16 mouse cellular contexts compared by ENCODE assay signal in genomic region chr3:89276061-89276460, GRCm38 (mm10). TPM values are rescaled to one million over a fixed set of nuclear protein-coding genes. Genes with fewer than 3 reads are reported as not detected.
DNase-seq lines count a peak whose midpoint lies in the region; ATAC-seq lines count a peak whose summit lies in the region.
"Had no signal": no experiment of that assay in that cellular context is flagged by ENCODE, and none has a peak within 500 bp of the region (broad histone marks: within the 10 kb centered on the region; RNA-seq: fewer than 3 reads in every experiment).

No protein-coding gene starts in this region.

- ATAC-seq in heart, embryonic 12.5 days (ENCODE audit: insufficient number of reproducible peaks, low FRiP score) = no peak
- no peak for ATAC-seq in kidney, embryonic 15.5 days (replicated peaks; ENCODE audit: low FRiP score)
- ATAC-seq in kidney, embryonic 16.5 days (ENCODE audit: low FRiP score, low TSS enrichment) = no peak
- no peak for ATAC-seq in embryonic facial prominence, embryonic 15.5 days (ENCODE audit: insufficient number of reproducible peaks, low FRiP score, low TSS enrichment, low read depth)
- ATAC-seq in midbrain, embryonic 16.5 days = no peak
- ATAC-seq: forebrain, embryonic 14.5 days; hindbrain, embryonic 16.5 days had no signal

- peaks cover 44% of the 10 kb centered on the region for H3K4me1 ChIP-seq in heart, embryonic 12.5 days (replicated peaks)
- peaks cover 49% of the 10 kb centered on the region for H3K4me1 ChIP-seq in kidney, embryonic 15.5 days
- H3K4me1 ChIP-seq in kidney, embryonic 16.5 days (ENCODE audit: insufficient read depth, low read length) = peaks cover 36% of the 10 kb centered on the region
- peaks cover 7% of the 10 kb centered on the region for H3K4me1 ChIP-seq in brown adipose tissue, adult 24 weeks (ENCODE audit: control insufficient read depth, insufficient read depth, insufficient read length, low read length)
- H3K4me1 ChIP-seq in embryonic facial prominence, embryonic 15.5 days = peaks cover 61% of the 10 kb centered on the region
- H3K4me1 ChIP-seq in midbrain, embryonic 16.5 days (ENCODE audit: control insufficient read depth, insufficient read depth, low read length) = peaks cover 17% of the 10 kb centered on the region

- H3K4me3 ChIP-seq in heart, embryonic 12.5 days = no peak overlapping the region
- H3K4me3 ChIP-seq in kidney, embryonic 15.5 days (replicated peaks) = no peak overlapping the region
- H3K4me3 ChIP-seq in kidney, embryonic 16.5 days (ENCODE audit: low read length) = no peak overlapping the region
- H3K4me3 ChIP-seq in brown adipose tissue, adult 24 weeks (ENCODE audit: insufficient read depth, low read depth, low read length) = peak overlapping the region; percentile 67
- no peak overlapping the region; the same call in 1 of the 2 replicates for H3K4me3 ChIP-seq in embryonic facial prominence, embryonic 15.5 days (replicated peaks)
- no peak overlapping the region for H3K4me3 ChIP-seq in midbrain, embryonic 16.5 days (ENCODE audit: low read depth, low read length)

- DNase-seq in heart, postnatal 14 days = no peak
- no peak for DNase-seq in adipocyte (ENCODE audit: low spot score)
- DNase-seq: gastrocnemius, postnatal 10 days; layer of hippocampus, postnatal 36 days; left cerebral cortex, postnatal 4 days; retina, postnatal 1 day; thymus, postnatal 14 days had no signal

- no peak overlapping the region for H3K27ac ChIP-seq in heart, embryonic 12.5 days (ENCODE audit: poor library complexity, severe bottlenecking)
- H3K27ac ChIP-seq in kidney, embryonic 15.5 days = peak overlapping the region; percentile 95; the same call in 1 of the 2 replicates
- H3K27ac ChIP-seq in kidney, embryonic 16.5 days (ENCODE audit: low read length) = no peak overlapping the region
- H3K27ac ChIP-seq in brown adipose tissue, adult 24 weeks (replicated peaks; ENCODE audit: low read depth, low read length) = peak overlapping the region; percentile 99; the same call in 1 of the 2 replicates
- 0 out of 2 replicates have a peak overlapping the region, but pooled peaks have one; percentile 11 for H3K27ac ChIP-seq in embryonic facial prominence, embryonic 15.5 days (replicated peaks)
- no peak overlapping the region for H3K27ac ChIP-seq in midbrain, embryonic 16.5 days (ENCODE audit: low read length)

- no peaks in the 10 kb centered on the region for H3K27me3 ChIP-seq in heart, embryonic 12.5 days (replicated peaks)
- H3K27me3 ChIP-seq in kidney, embryonic 15.5 days = peaks cover 4% of the 10 kb centered on the region; the same call in 1 of the 2 replicates
- no peaks in the 10 kb centered on the region for H3K27me3 ChIP-seq in kidney, embryonic 16.5 days (ENCODE audit: insufficient read depth, low read length)
- no peaks in the 10 kb centered on the region for H3K27me3 ChIP-seq in embryonic facial prominence, embryonic 15.5 days
- no peaks in the 10 kb centered on the region for H3K27me3 ChIP-seq in midbrain, embryonic 16.5 days (ENCODE audit: control insufficient read depth, insufficient read depth, low read depth, low read length)

- intact Hi-C loops in heart, postnatal 14 days (cut with DNase I) = no loop called here

- WGBS in heart, embryonic 12.5 days = 86% methylated on average over 13 of the region's 13 CpGs
- 90% methylated on average over 13 of the region's 13 CpGs for WGBS in kidney, embryonic 15.5 days
- WGBS in kidney, embryonic 16.5 days = 92% methylated on average over 13 of the region's 13 CpGs
- WGBS in embryonic facial prominence, embryonic 15.5 days = 85% methylated on average over 13 of the region's 13 CpGs
- WGBS in midbrain, embryonic 16.5 days = 93% methylated on average over 13 of the region's 13 CpGs

- peak overlapping the region; percentile 93; the same call in 1 of the 2 replicates for H3K4me2 ChIP-seq in heart, embryonic 12.5 days
- H3K4me2 ChIP-seq in kidney, embryonic 15.5 days = peak overlapping the region; percentile 96
- no peak overlapping the region; the same call in 1 of the 2 replicates for H3K4me2 ChIP-seq in kidney, embryonic 16.5 days (replicated peaks; ENCODE audit: low read depth, low read length)
- peak overlapping the region; percentile 95; the same call in 1 of the 2 replicates for H3K4me2 ChIP-seq in embryonic facial prominence, embryonic 15.5 days (replicated peaks)
- no peak overlapping the region for H3K4me2 ChIP-seq in midbrain, embryonic 16.5 days (ENCODE audit: low read length)

- no peak overlapping the region for H3K9ac ChIP-seq in heart, embryonic 12.5 days
- no peak overlapping the region for H3K9ac ChIP-seq in kidney, embryonic 15.5 days
- H3K9ac ChIP-seq in kidney, embryonic 16.5 days (replicated peaks; ENCODE audit: low read length) = no peak overlapping the region
- no peak overlapping the region for H3K9ac ChIP-seq in embryonic facial prominence, embryonic 15.5 days
- no peak overlapping the region for H3K9ac ChIP-seq in midbrain, embryonic 16.5 days (ENCODE audit: low read depth, low read length)

- peaks cover 37% of the 10 kb centered on the region for H3K36me3 ChIP-seq in heart, embryonic 12.5 days
- H3K36me3 ChIP-seq in kidney, embryonic 15.5 days = peaks cover 43% of the 10 kb centered on the region
- peaks cover 30% of the 10 kb centered on the region for H3K36me3 ChIP-seq in kidney, embryonic 16.5 days (ENCODE audit: insufficient read depth, low read length)
- peaks cover 37% of the 10 kb centered on the region for H3K36me3 ChIP-seq in embryonic facial prominence, embryonic 15.5 days
- H3K36me3 ChIP-seq in midbrain, embryonic 16.5 days (ENCODE audit: control insufficient read depth, insufficient read depth, low read length) = no peaks in the 10 kb centered on the region

- no peaks in the 10 kb centered on the region for H3K9me3 ChIP-seq in heart, embryonic 12.5 days (replicated peaks)
- no peaks in the 10 kb centered on the region for H3K9me3 ChIP-seq in kidney, embryonic 15.5 days (replicated peaks)
- H3K9me3 ChIP-seq in kidney, embryonic 16.5 days (ENCODE audit: low read length) = no peaks in the 10 kb centered on the region
- H3K9me3 ChIP-seq in embryonic facial prominence, embryonic 15.5 days (replicated peaks) = no peaks in the 10 kb centered on the region
- H3K9me3 ChIP-seq in midbrain, embryonic 16.5 days (replicated peaks; ENCODE audit: control insufficient read depth, low read length, poor library complexity, severe bottlenecking) = no peaks in the 10 kb centered on the region

RNA-seq across cellular contexts. Expression of gene Efna1, which starts 4.9 kb away (rescaled TPM):
- polyA plus RNA-seq in heart, embryonic 12.5 days (2016; fragmentation: Nextera tagmentation; extraction: Ambion mirVana) = 27.0 and 31.0 TPM in 2 replicates
- 10 to 100 TPM; 32.4 to 34.0 TPM for total RNA-seq in heart, postnatal 14 days (2021)
- polyA plus RNA-seq in kidney, embryonic 15.5 days (2015; fragmentation: Nextera tagmentation; extraction: Ambion mirVana) = 66.0 and 66.6 TPM in 2 replicates
- 81.9 and 86.7 TPM in 2 replicates for polyA plus RNA-seq in kidney, embryonic 16.5 days (2015; fragmentation: Nextera tagmentation; extraction: Ambion mirVana)
- 5.6 and 6.3 TPM in 2 replicates for polyA plus RNA-seq in brown adipose tissue, adult 24 weeks (2012; ENCODE audit: insufficient read depth, insufficient read length, missing spikeins)
- polyA plus RNA-seq in embryonic facial prominence, embryonic 15.5 days (2015; fragmentation: Nextera tagmentation; extraction: Ambion mirVana) = 55.8 and 57.4 TPM in 2 replicates
- polyA plus RNA-seq in midbrain, embryonic 16.5 days (2015; fragmentation: Nextera tagmentation; extraction: Ambion mirVana) = 6.8 and 7.4 TPM in 2 replicates
- total RNA-seq: megakaryocyte-erythroid progenitor cell, adult 5-6 weeks had no signal

RNA-seq across cellular contexts. Expression of gene Slc50a1, which starts 5.7 kb away (rescaled TPM):
- polyA plus RNA-seq in heart, embryonic 12.5 days (2016; fragmentation: Nextera tagmentation; extraction: Ambion mirVana) = 40.9 and 42.9 TPM in 2 replicates
- 10 to 100 TPM; 20.6 to 22.7 TPM for total RNA-seq in heart, postnatal 14 days (2021)
- 58.0 and 59.9 TPM in 2 replicates for polyA plus RNA-seq in kidney, embryonic 15.5 days (2015; fragmentation: Nextera tagmentation; extraction: Ambion mirVana)
- 58.8 and 64.3 TPM in 2 replicates for polyA plus RNA-seq in kidney, embryonic 16.5 days (2015; fragmentation: Nextera tagmentation; extraction: Ambion mirVana)
- 28.3 and 33.1 TPM in 2 replicates for polyA plus RNA-seq in brown adipose tissue, adult 24 weeks (2012; ENCODE audit: insufficient read depth, insufficient read length, missing spikeins)
- 71.8 and 72.2 TPM in 2 replicates for polyA plus RNA-seq in embryonic facial prominence, embryonic 15.5 days (2015; fragmentation: Nextera tagmentation; extraction: Ambion mirVana)
- 40.2 and 41.3 TPM in 2 replicates for polyA plus RNA-seq in midbrain, embryonic 16.5 days (2015; fragmentation: Nextera tagmentation; extraction: Ambion mirVana)

RNA-seq across cellular contexts. Expression of gene Dpm3, which starts 16.9 kb away (rescaled TPM):
- 65.1 and 79.2 TPM in 2 replicates for polyA plus RNA-seq in heart, embryonic 12.5 days (2016; fragmentation: Nextera tagmentation; extraction: Ambion mirVana)
- total RNA-seq in heart, postnatal 14 days (2021) = 10 to 100 TPM; 47.6 to 58.7 TPM
- 149 and 153 TPM in 2 replicates for polyA plus RNA-seq in kidney, embryonic 15.5 days (2015; fragmentation: Nextera tagmentation; extraction: Ambion mirVana)
- 127 and 146 TPM in 2 replicates for polyA plus RNA-seq in kidney, embryonic 16.5 days (2015; fragmentation: Nextera tagmentation; extraction: Ambion mirVana)
- polyA plus RNA-seq in brown adipose tissue, adult 24 weeks (2012; ENCODE audit: insufficient read depth, insufficient read length, missing spikeins) = 125 and 130 TPM in 2 replicates
- 150 and 173 TPM in 2 replicates for polyA plus RNA-seq in embryonic facial prominence, embryonic 15.5 days (2015; fragmentation: Nextera tagmentation; extraction: Ambion mirVana)
- 60.4 and 64.5 TPM in 2 replicates for polyA plus RNA-seq in midbrain, embryonic 16.5 days (2015; fragmentation: Nextera tagmentation; extraction: Ambion mirVana)

RNA-seq across cellular contexts. Expression of gene Trim46, which starts 30.0 kb away (rescaled TPM):
- polyA plus RNA-seq in heart, embryonic 12.5 days (2016; fragmentation: Nextera tagmentation; extraction: Ambion mirVana) = 0.89 and 1.1 TPM in 2 replicates
- total RNA-seq in heart, postnatal 14 days (2021) = under 1 TPM; 0.68 to 0.76 TPM
- polyA plus RNA-seq in kidney, embryonic 15.5 days (2015; fragmentation: Nextera tagmentation; extraction: Ambion mirVana) = 3.4 and 5.2 TPM in 2 replicates
- polyA plus RNA-seq in kidney, embryonic 16.5 days (2015; fragmentation: Nextera tagmentation; extraction: Ambion mirVana) = 4.7 and 6.0 TPM in 2 replicates
- not detected in 2 replicates for polyA plus RNA-seq in brown adipose tissue, adult 24 weeks (2012; ENCODE audit: insufficient read depth, insufficient read length, missing spikeins)
- 5.0 and 5.9 TPM in 2 replicates for polyA plus RNA-seq in embryonic facial prominence, embryonic 15.5 days (2015; fragmentation: Nextera tagmentation; extraction: Ambion mirVana)
- 90.3 and 91.2 TPM in 2 replicates for polyA plus RNA-seq in midbrain, embryonic 16.5 days (2015; fragmentation: Nextera tagmentation; extraction: Ambion mirVana)
- total RNA-seq: megakaryocyte-erythroid progenitor cell, adult 5-6 weeks had no signal

RNA-seq across cellular contexts. Expression of gene Krtcap2, which starts 30.3 kb away (rescaled TPM):
- polyA plus RNA-seq in heart, embryonic 12.5 days (2016; fragmentation: Nextera tagmentation; extraction: Ambion mirVana) = 243 and 262 TPM in 2 replicates
- 10 to 100 TPM; 71.9 to 72.8 TPM for total RNA-seq in heart, postnatal 14 days (2021)
- polyA plus RNA-seq in kidney, embryonic 15.5 days (2015; fragmentation: Nextera tagmentation; extraction: Ambion mirVana) = 309 and 321 TPM in 2 replicates
- polyA plus RNA-seq in kidney, embryonic 16.5 days (2015; fragmentation: Nextera tagmentation; extraction: Ambion mirVana) = 272 and 300 TPM in 2 replicates
- polyA plus RNA-seq in brown adipose tissue, adult 24 weeks (2012; ENCODE audit: insufficient read depth, insufficient read length, missing spikeins) = 57.6 and 64.8 TPM in 2 replicates
- 294 and 310 TPM in 2 replicates for polyA plus RNA-seq in embryonic facial prominence, embryonic 15.5 days (2015; fragmentation: Nextera tagmentation; extraction: Ambion mirVana)
- 195 TPM in 2 replicates for polyA plus RNA-seq in midbrain, embryonic 16.5 days (2015; fragmentation: Nextera tagmentation; extraction: Ambion mirVana)

Comparison
In these comparisons a context has a peak if more than half of its experiments do, and no peak if none do; other contexts are left out.
1. H3K27ac ChIP-seq: peak in kidney, embryonic 15.5 days (single experiment), brown adipose tissue, adult 24 weeks (single experiment) and embryonic facial prominence, embryonic 15.5 days (single experiment); none in heart, embryonic 12.5 days (single experiment), kidney, embryonic 16.5 days (single experiment) and midbrain, embryonic 16.5 days (single experiment).
2. H3K4me2 ChIP-seq: peak in heart, embryonic 12.5 days (single experiment), kidney, embryonic 15.5 days (single experiment) and embryonic facial prominence, embryonic 15.5 days (single experiment); none in kidney, embryonic 16.5 days (single experiment) and midbrain, embryonic 16.5 days (single experiment).